Mouse (Mus musculus): ENCODE data around the gene Spg7.

- TF ChIP-seq CTCF (IDR thresholded peaks at IDR 0.05; ENCODE audit: low read depth) = no peak
- no peak for TF ChIP-seq EP300 (IDR thresholded peaks at IDR 0.05; ENCODE audit: low read depth)
Observed at GRCm38 (mm10) chr8:123032730-123033129, 30.0 kb upstream of the Spg7 start.
